Mouse (Mus musculus) cerebellum, adult 18-20 months (tissue): ENCODE measurements around the gene Cend1.

Experiments used
- DNase-seq, 2 experiments: peaks; one replicate each; pipeline ENCODE4 v3.0.0; 2021

The Cend1 gene

DNA sequence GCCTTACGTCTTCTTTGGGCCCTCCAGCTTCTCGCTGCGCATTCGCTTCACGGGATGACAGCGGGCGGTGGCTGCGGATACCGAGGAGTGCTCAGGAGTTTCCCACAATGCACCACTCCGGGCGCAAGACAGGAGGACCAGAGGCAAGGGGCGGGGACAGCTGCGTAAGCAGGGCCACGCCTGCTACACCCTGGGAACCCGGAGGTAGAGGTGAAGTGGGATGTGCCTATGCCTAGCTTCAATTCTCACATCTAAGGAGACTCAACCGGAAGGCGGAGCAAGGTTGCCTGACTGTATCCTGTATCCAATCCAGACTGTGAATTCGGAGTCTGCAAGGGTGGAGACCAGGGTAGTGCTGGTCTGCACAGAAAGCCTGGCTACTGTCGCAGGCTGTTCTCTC, at the start of gene Cend1:
Gene Cend1 (minus strand): TSS at position 182 of the 400 bp plus-strand sequence.
- peak; percentile 92 to 96 for DNase-seq

- no peak for DNase-seq
These were observed 49.0 kb upstream of the Cend1 start for GRCm38 (mm10) chr7:141478270-141478748.

- DNase-seq, result no peak
These were observed 48.4 kb upstream of the Cend1 start for GRCm38 (mm10) chr7:141477578-141478269.

GRCm38 (mm10) chr7:141476981-141477370, 47.7 kb upstream of the Cend1 start:
- no peak for DNase-seq

- DNase-seq, result peak in 1 of 2 experiments; percentile 52
These were observed 47.1 kb upstream of the Cend1 start for GRCm38 (mm10) chr7:141476226-141476980.

DNA sequence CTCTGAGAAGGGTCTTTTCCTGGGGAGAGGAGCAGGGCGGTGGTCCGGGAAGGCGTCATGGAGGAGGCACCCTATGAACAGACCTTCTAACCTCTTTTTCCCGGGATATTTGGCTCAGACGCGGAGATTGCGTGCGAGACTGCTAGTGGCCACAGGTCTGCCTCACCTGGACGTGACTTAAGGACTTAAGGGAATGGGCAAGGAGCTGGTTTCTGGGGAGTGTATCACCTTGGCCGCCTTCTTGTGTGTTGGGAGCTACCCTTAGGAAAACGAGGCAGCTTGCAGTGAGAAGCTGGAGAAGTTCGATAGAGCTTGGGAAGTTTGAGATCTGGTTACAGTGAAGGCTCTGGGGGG, 46.5 kb upstream of the Cend1 start:
- no peak for DNase-seq

- peak; percentile 80 to 90 for DNase-seq
These were observed 45.9 kb upstream of the Cend1 start, which contains the start of the genes Polr2l and Tspan4 for GRCm38 (mm10) chr7:141475011-141475804. Polr2l (minus strand) TSS chr7:141475132. Tspan4 (plus strand) TSS chr7:141475240.

GRCm38 (mm10) chr7:141474160-141474559, 44.9 kb upstream of the Cend1 start:
- DNase-seq, result no peak

GRCm38 (mm10) chr7:141472763-141473162, 43.5 kb upstream of the Cend1 start:
- no peak for DNase-seq

DNA sequence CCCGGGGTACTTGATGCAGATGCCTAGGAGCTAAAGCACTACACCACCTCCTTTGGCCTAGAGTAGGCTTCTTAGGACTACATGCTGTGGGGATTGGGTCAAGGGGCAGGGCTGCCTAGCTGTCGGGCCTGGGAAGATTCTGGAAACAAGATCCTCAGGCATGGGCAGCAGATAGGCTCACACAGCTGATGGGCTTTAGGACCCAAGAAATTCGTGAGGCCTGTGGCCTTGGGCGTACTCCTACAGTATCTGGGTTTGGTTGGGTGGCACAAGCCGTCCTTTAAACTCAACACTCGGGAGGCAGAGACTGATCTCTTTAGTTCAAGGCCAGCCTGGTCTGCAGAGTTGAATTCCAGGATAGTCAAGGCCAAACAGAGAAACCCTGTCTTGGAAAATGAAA, 42.9 kb upstream of the Cend1 start:
- DNase-seq, result no peak

DNA sequence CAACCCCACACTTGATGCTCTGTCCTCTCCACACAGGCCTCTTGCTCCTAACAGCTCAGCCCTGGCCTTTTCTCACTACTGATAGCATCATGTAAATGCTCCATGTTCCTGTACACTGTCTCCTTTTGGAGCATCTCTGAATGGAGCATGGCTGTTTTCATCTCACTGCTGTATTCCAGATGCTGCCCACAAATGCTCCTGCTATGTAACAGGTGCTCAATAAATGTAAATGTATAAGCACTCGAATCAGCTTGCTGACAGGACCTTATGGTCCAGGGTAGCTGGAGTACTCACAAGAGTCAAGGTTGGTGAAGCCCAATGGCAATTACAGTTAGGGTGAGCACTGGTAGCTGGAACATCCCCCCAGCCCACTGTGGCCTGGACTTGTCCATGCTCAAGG, 41.9 kb upstream of the Cend1 start:
- DNase-seq, result no peak

GRCm38 (mm10) chr7:141470637-141470944, 41.3 kb upstream of the Cend1 start:
- peak in 1 of 2 experiments; percentile 4 for DNase-seq

DNA sequence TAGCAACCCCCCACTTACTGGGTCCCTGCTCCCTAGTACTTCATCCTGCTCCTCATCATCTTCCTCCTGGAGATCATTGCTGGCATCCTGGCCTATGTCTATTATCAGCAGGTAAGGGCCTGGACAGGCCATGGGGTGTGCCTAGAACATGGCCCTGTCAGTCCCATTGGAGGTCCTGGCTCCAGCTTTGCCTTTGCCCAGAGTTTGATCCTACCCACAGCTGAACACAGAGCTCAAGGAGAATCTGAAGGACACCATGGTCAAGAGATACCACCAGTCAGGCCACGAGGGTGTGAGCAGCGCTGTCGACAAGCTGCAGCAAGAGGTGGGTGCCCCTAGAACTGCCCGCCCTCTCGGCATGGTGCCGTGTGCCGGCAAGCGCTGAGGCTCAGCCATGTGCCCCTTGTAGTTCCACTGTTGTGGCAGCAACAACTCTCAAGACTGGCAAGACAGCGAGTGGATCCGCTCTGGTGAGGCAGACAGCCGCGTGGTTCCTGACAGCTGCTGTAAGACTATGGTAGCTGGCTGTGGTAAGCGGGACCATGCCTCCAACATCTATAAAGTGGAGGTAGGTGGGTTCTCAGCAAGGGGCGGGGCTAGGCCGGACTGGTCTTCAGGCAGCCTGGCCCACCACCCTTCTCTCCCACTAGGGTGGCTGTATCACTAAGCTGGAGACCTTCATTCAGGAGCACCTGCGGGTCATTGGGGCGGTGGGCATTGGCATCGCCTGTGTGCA, 40.8 kb upstream of the Cend1 start:
- DNase-seq, result peak; percentile 19 to 22

DNA sequence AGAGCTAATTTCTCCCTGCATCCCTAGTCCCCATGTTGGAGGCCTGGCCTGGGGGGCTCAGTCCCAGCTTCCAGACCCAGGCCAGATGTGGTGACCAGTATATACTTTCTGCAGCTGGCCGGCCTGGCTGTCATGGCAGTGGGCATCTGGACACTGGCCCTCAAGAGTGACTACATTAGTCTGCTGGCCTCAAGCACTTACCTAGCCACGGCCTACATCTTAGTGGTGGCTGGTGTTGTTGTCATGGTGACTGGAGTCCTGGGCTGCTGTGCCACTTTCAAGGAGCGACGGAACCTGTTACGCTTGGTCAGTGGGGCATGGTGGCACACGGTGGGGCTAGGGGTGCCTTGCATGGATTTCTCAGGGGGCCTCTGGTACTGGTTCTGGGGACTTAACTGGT, 40.1 kb upstream of the Cend1 start:
- no peak for DNase-seq

DNA sequence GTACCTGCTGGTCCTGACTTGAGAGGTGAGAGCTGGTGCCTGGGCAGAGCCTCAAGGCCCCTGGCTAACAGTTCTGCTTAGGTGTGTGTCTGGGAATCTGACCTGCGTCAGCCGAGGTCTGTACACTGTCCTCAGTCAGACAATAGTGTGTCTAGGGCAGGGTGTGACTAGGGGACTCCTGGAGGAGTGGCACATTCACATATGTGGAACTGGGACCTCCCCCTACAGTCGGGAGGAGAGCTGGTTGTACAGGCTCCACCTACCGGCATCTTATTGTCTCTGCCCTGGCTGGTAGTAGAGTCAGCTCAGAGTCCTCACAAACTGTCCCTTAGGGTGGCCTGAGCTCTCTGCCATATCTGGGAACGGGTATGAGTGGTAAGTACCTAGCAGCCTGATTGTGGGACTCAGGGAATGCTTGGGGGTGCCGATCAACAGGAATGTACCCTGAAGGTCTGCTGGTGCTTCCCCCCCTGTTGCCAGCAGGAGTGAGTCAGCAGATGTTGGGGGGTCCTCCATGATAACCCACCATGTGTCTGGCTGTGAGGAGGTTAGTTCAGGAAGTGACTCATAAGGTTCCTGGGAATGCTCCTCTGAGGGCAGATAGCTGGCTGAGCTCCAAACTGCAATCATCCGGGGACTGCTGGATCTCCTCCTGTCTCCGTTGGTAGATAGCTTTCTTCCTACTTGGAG, 39.4 kb upstream of the Cend1 start:
- DNase-seq, result peak; percentile 56 to 69

DNA sequence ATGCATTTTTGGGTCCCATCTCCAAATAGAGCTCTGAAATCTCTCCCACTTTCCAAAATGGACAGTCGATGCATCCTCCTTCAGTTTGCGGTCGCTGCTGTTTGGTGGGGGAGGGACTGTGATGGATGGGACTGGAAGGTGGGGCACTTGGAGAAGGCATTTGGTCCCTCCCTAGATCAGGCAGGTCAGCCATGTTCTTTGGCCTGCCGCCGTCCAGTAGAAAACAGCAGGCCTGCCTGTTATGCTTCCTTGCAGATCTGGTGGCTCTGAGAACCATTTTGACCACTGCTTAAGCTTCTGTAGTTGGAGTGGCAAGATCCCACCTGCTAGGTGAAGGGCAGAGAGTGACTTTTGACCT, 38.9 kb upstream of the Cend1 start:
- no peak for DNase-seq

DNA sequence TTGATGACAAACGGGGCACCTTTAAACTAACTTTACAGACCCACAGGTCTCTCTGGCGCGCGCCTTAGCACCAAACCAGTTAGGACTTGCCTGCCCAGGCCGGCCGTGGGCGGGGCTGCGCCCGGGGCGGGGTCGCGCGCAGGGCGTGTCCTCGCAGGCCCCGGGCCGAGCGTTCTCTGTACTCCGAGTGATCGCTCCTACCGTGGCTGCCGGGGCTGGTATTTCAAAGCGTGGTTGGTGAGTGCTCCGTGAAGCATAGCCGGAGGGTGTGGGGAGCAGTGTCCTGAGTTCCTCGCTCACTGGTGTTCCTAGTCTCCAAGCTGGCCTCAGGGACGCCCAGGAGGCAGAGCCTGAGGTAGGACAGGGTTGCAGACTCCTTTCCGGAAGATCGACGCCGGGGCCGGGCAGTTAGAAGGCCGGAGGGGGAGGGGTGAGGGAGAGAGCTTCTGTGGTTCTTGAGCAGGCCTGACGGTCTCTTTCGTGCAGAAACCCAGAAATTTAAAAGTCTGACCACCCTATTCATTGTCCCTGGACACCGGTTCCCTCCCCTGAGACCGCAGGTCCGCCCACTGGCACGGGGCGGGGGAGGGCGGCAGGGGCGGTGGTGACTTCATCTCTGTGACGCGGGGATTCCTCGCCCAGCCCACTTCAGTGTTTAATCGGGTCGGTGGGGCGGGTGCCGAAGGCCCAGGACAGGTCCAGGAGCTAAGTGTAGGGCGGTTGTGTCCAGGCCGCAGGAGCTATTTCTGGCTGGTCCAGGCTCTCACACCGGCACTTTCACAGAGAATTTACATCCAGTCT, 38.1 kb upstream of the Cend1 start, which contains the start of gene Cd151:
Gene Cd151 (plus strand): TSS at position 163 of the 801 bp plus-strand sequence.
- DNase-seq, result peak; percentile 74 to 82

GRCm38 (mm10) chr7:141466607-141467148, 37.4 kb upstream of the Cend1 start:
- DNase-seq, result peak; percentile 35 to 36

- DNase-seq, result peak in 1 of 2 experiments; percentile 25
These were observed 36.7 kb upstream of the Cend1 start for GRCm38 (mm10) chr7:141466045-141466394.

DNA sequence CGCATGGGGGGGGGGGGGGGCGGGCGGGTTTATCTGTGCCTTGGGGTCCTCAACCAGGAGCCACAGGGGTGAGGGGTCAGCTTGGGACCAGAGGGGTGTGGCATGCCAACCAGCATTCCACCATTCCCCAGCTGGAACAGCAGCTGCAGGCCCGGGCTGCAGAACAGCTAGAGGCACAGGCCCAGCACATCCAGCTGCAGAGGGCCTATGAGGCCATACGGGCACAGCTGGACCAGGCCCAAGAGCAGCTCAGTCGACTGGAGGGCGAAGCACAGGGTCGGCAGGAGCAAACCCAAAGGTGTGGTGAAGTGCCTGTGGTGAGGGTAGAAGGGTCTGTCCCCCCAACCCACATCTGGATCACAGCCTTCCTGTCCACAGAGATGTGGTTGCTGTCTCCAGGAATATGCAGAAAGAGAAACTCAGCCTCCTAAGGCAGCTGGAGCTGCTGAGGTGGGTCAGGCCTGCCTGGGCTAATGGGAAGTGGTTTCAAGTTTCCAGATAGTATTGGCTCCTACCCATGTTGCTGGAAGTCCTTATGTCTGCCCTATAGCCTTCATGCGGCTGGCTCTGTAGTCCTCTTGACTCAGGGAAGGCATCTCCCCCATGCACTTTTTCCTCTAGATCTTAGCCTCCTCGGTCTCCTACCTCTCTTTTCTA, 36.2 kb upstream of the Cend1 start:
- peak; percentile 13 to 22 for DNase-seq
